Mouse (Mus musculus) embryo, embryonic 9.5 days (tissue): ENCODE measurements at regions not wholly inside any gene's neighbourhood (a gene's known extent, or its start where the extent isn't known, plus 50 kb on each side); places are given as distances from the start of the nearest gene placed in this dataset.
A peak's percentile ranks its signal among the peaks of the same experiment; 100 is the strongest.
"Not testable (repeated sequence)": the region's sequence is repeated elsewhere in the genome, so short reads cannot be mapped to it uniquely, and the experiment has no call there.

Source experiments
- DNase-seq: peaks from one replicate; pipeline ENCODE4 v3.0.0-alpha.2; 2017; ENCODE audit errors: extremely low spot score

GRCm38 (mm10) chr16:31553361-31554146 is 109.7 kb upstream of the Dlg1 start:
- no peak for DNase-seq

- no peak for DNase-seq
These were observed 102.8 kb upstream of the Dlg1 start for GRCm38 (mm10) chr16:31560426-31560825.

- DNase-seq, result no peak
These were observed 98.3 kb upstream of the Dlg1 start for GRCm38 (mm10) chr16:31564926-31565325.

- no peak for DNase-seq
These were observed 94.9 kb upstream of the Dlg1 start for GRCm38 (mm10) chr16:31568316-31568715.

- DNase-seq, result no peak
These were observed 93.4 kb upstream of the Dlg1 start for GRCm38 (mm10) chr16:31569871-31570270.

- no peak for DNase-seq
These were observed 92.7 kb upstream of the Dlg1 start for GRCm38 (mm10) chr16:31570311-31571139.

GRCm38 (mm10) chr16:31573833-31574232 is 89.4 kb upstream of the Dlg1 start:
- not testable (repeated sequence) for DNase-seq

- not testable (repeated sequence) for DNase-seq
These were observed 87.6 kb upstream of the Dlg1 start for GRCm38 (mm10) chr16:31575646-31576045.

- DNase-seq, result no peak
These were observed 86.8 kb upstream of the Dlg1 start for GRCm38 (mm10) chr16:31576422-31576821.

- DNase-seq, result no peak
These were observed 85.9 kb upstream of the Dlg1 start for GRCm38 (mm10) chr16:31577347-31577746.

GRCm38 (mm10) chr16:31579318-31579717 is 83.9 kb upstream of the Dlg1 start:
- no peak for DNase-seq

- DNase-seq, result no peak
These were observed 82.5 kb upstream of the Dlg1 start for GRCm38 (mm10) chr16:31580779-31581178.

GRCm38 (mm10) chr16:31582885-31583284 is 80.4 kb upstream of the Dlg1 start:
- DNase-seq, result no peak

GRCm38 (mm10) chr16:31583627-31584026 is 79.6 kb upstream of the Dlg1 start:
- DNase-seq, result no peak

GRCm38 (mm10) chr16:31584216-31584823 is 78.9 kb upstream of the Dlg1 start:
- no peak for DNase-seq

- no peak for DNase-seq
These were observed 76.2 kb upstream of the Dlg1 start for GRCm38 (mm10) chr16:31587036-31587435.

GRCm38 (mm10) chr16:31589576-31589975 is 73.7 kb upstream of the Dlg1 start:
- DNase-seq, result peak; percentile 21

GRCm38 (mm10) chr16:31591565-31591964 is 71.7 kb upstream of the Dlg1 start:
- DNase-seq, result no peak

GRCm38 (mm10) chr16:31592014-31592871 is 71.0 kb upstream of the Dlg1 start:
- DNase-seq, result peak; percentile 65

GRCm38 (mm10) chr16:31592973-31593683 is 70.1 kb upstream of the Dlg1 start:
- peak; percentile 27 for DNase-seq

- no peak for DNase-seq
These were observed 65.3 kb upstream of the Dlg1 start for GRCm38 (mm10) chr16:31597965-31598364.
